Mouse (Mus musculus) gastrocnemius, postnatal 36 days (tissue): ENCODE measurements around the gene Ttc38. TPM values are rescaled to one million over a fixed set of nuclear protein-coding genes. Genes with fewer than 3 reads are reported as not detected.

Experiments
- DNase-seq, 2 experiments: peaks; one replicate each; pipeline ENCODE4 v3.0.0; 2022
- intact Hi-C: fragments of 180-260 bp; cut with DNase I; formaldehyde crosslinking; loops from one replicate; pipeline ENCODE4 v1.15.1; 2025
- total RNA-seq, 2 experiments: library from RNA; stranded (reverse); gene quantifications; 2 replicates each; pipeline ENCODE4 v1.2.3; 2021

Gene Ttc38
- total RNA-seq, 2 experiments from 2014 or later, result 2.8 to 4.7 TPM

DNA sequence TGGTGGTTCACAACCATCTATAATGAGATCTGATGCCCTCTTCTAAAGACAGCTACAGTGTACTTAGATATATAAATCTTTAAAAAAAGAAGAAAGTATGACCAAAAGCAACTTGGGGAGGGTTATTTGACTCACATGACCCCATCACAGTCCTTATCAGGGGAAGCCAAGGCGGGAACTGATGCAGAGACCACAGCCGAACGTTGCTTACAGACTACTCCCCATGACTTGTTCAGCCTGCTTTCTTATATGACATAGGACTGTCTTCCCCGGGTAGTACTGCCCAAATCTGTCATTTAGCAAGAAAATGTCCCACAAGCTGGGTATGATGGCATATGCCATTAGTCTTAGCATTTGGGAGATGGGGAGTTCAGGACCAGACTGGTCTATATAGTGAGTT lies 57.1 kb downstream of the Ttc38 start:
- intact Hi-C loops, result no loop called here
- no peak for DNase-seq

DNA sequence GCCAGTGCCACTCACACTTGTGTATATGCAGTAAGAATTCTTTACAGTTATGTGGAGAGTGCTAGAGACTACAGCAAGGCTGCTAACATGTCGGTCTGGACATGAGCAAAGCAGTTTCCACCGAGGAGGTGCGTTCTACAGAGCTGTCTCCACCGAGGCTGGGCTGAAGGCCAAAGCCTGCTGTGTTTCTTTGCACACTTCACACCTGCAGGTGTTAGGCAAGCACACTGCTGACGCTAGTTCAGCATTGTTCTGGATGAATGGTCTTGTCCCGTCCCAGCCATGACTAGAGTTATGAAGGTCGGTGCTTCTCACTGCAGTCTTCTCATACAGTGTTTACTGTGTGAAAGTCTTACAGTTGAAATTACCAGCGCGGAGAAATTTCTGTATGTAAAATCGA lies 59.9 kb downstream of the Ttc38 start:
- intact Hi-C loops, result no loop called here
- no peak for DNase-seq

DNA sequence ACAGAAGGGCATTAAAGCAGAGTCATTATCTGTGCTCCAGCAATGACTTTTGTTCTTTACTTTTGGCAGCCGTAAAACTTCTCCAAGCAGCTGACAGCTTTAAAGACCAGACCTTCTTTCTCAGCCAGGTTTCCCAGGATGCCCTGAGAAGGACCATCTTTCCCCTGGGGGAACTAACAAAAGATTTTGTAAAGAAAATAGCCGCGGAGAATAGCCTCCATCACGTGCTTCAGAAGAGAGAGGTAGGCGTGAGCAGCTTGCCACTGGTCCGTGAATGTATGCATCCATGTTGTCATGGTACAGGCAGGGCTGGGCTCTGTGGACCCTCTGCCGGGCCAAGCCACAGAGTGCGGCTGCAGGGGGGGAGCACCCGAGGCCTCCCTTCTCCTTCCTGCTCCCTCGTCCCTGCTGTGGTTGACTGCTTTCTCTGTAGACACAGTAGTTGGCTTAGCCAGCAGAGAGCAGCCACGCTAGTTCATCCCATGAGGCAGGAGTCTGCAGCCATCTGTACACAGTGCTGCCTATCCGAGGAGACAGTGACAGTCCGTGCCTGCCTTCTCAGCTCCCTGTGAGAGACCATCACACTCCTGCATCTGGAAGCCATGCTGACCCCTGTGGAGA lies 60.5 kb downstream of the Ttc38 start:
- intact Hi-C loops, result no loop called here
- no peak for DNase-seq

DNA sequence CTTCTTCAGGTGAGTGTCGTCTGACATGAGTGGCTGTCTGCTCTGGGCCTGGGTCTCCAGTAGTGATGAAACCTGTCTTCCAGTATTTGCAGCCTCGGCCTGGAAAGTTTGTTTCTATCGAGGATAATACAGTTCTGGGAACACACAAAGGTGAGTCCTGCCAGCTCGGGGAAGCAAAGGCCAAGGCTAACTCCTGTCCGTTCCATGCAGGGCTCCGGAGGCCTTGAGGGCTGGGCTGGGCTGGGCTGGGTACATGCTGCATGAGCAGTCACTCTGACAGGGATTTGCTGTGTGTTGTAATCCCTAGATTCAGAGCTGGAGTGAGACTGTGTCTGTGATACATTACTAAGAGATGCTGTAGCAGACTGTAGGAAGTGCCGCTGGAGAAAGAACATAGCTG lies 61.8 kb downstream of the Ttc38 start:
- intact Hi-C loops, result no loop called here
- DNase-seq, result no peak

DNA sequence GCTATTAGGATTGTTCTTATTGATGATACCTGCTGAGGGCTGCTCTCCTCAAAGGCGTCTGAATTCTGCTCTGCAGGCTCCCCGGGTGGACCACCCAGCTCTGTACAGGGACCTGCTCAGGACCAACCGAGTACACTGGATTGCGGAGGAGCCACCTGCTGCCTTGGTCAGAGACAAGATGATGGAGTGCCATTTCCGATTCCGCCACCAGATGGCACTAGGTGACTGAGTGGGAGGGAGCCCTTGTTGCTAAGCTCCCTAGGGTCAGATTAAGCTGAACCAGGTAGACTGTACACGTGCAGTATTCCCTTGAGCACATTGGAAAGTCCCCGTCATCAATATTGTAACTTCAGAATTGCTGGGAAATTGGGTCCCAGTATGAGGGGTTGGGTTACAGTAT lies 64.2 kb downstream of the Ttc38 start:
- DNase-seq, result peak; percentile 53 to 56
- intact Hi-C loops, result loop anchor here (1.0 to 5.0 kb wide), 2 partner anchors 142 to 236 kb away; no protein-coding TSS in a partner anchor

DNA sequence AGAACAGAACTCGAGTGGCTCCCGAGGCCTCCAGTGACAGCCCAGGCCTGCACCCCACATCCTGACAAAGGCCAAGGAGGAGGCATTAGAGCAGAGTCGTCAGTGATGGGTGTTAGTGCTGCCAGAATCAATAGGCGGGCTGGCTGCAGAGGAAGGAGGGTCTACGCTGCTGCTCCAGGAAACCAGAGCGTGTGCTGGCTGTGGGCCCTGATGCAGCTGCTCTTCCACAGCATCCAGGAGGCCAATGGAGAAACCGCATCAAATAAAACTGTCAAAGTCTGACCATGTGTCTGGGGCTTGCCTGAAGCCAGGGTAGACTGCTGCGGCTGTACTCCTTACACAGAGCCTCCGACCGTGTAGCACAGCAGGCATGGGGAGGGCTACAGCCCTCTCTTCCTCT lies 65.0 kb downstream of the Ttc38 start:
- no peak for DNase-seq
- intact Hi-C loops, result loop anchor here (5.0 kb wide), 1 partner anchor 235 kb away; no protein-coding TSS in a partner anchor

DNA sequence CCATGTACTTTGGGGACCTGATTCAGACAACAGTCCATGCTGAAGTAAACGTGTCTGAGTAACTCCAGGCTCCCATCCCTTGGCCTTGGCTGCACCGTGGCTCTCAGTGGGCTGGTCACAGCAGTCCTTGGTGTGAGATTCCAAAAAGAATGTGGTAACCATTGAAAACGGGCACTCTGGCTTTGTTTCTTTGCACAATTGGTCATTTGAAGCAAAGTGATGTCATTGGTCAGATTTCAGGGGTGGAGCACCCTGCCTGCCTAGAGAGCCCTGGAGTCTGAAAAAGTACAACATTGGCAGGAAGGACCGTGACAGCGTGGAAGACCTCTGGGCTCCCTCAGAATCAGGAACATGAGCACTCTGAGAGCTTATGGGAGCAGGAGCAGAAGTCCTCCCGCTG lies 67.3 kb downstream of the Ttc38 start:
- DNase-seq, result no peak
- intact Hi-C loops, result loop anchor here (5.0 kb wide), 1 partner anchor 233 kb away; no protein-coding TSS in a partner anchor

DNA sequence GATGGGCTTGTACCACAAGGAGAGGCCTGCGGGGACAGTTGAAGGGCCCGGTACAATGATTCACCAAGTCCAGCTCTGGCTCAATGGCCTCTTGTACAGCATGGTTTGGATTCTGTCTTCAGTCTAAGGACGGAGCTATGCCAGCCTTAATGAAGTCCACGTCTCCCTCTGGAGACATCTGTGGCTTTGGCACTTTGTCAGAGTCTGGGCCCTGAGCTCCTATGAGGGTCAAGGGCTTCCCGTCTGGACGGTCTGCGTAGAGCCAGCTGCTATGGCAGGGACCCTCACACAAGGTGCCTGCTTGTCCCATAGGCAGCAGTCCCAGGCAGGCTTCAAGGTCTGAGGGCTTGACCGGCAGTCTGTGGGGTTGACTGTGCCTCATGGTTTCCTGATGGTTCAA lies 68.2 kb downstream of the Ttc38 start:
- intact Hi-C loops, result no loop called here
- DNase-seq, result no peak

DNA sequence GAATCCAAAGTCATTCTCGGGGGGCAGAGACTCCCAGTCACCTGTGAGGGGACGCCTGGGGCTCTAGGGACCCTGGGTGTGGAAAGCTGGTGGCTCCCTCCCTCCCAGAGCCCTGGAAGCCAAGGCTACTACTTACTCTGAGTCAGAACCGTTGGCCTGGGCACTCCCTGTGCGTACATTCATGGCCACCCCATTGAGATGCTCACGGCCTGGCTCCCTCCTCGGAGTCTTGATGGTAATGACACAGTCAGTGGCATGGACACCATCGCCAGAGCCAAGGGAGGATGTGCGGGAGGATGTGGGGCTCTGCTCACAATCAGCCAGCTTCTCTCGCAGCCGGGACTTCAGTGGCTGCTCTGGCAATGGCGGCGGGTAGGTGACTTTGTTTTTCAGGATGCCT lies 68.7 kb downstream of the Ttc38 start:
- intact Hi-C loops, result no loop called here

DNA sequence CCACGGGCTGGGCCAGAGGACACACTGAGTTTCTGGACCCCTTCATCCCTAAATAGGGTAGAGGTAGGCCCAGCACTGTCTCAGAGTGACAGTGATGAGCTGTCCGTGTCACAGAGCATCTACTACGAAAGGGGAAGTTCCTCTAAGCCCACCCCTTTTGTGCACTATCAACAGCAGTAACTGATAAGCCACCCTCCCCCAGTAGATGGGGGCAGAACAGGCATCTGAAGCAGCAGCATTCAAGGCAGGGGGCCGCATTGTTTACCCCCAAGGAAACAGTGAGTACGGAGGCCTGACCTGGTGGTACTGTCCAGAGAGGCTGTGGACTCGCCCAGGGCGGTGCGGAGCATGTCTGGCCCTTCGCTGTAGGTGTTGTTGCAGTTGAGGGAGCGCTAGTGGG lies 70.4 kb downstream of the Ttc38 start:
- intact Hi-C loops, result no loop called here
- no peak for DNase-seq

More for the DNA sequence above, 68.7 kb downstream of the Ttc38 start:
- DNase-seq, result no peak

DNA sequence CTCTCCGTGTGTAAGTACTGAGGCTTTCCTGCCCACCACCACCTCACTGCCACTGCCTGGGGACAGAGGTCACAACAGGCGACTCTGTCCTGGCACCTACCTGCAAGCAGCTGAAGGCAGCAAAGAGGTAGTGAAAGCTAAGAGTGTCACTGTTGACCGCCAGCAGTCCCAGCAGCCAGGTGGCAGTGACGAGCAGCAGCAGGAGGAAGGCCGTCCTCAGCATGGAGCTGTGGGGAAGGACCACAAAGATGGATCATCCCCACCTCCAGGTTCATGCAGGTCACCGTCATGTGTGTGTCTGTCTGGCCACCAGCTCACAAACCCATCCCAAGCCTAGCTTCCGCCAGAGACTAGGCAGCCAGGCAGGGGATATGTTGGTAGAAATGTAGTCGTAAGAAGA lies 71.7 kb downstream of the Ttc38 start:
- no peak for DNase-seq
- intact Hi-C loops, result no loop called here

Other genes starting within 250 kb of the Ttc38 start
- gene Wnt7b, start 249.8 kb upstream of the Ttc38 start, total RNA-seq, result not detected
- 10 to 100 TPM; 14.5 to 16.5 TPM for gene Ppara, start 97.3 kb upstream of the Ttc38 start, total RNA-seq
- gene Cdpf1, start 20.6 kb upstream of the Ttc38 start, total RNA-seq, result 10 to 100 TPM; 33.9 to 41.5 TPM
- under 1 TPM; 0.12 to 0.31 TPM for gene Pkdrej, start 10.6 kb upstream of the Ttc38 start, total RNA-seq
- gene Gtse1, start 27.4 kb downstream of the Ttc38 start, total RNA-seq, result under 1 TPM; 0.27 to 0.28 TPM
- 10 to 100 TPM in 1 of 2 experiments, 1 to 10 TPM in 1; 9.1 to 12.1 TPM for gene Trmu, start 47.0 kb downstream of the Ttc38 start, total RNA-seq
- gene Celsr1, start 201.5 kb downstream of the Ttc38 start, total RNA-seq, result under 1 TPM; 0.10 to 0.37 TPM
- 1 to 10 TPM; 5.1 to 5.9 TPM for gene Gramd4, start 225.4 kb downstream of the Ttc38 start, total RNA-seq